Mouse (Mus musculus) C2C12 (cell line): ENCODE data around the gene Heatr3.

Experiments used
- CTCF ChIP-seq: IDR thresholded peaks from one replicate; pipeline ENCODE4 v1.5.1; 2011; ENCODE audit not compliant: control insufficient read depth, insufficient read depth, insufficient read length
- MAX ChIP-seq: IDR thresholded peaks from one replicate; pipeline ENCODE4 v1.6.1; 2011; ENCODE audit warnings: mild to moderate bottlenecking, control low read depth

GRCm38 (mm10) chr8:88183121-88183520 lies 45.5 kb downstream of the Heatr3 start:
- TF ChIP-seq CTCF (no peak), MAX (no peak)
